In genomic region chr6:61073267-61073666, GRCm38 (mm10) we compare ENCODE assay signal across 19 mouse cellular contexts.
DNase-seq lines count a peak whose midpoint lies in the region; ATAC-seq and TF ChIP-seq lines count a peak whose summit lies in the region.
"Had no signal": no experiment of that assay in that cellular context is flagged by ENCODE, and none has a peak within 500 bp of the region (broad histone marks: within the 10 kb centered on the region; RNA-seq: fewer than 3 reads in every experiment).

No protein-coding gene starts in this region.

- no peak overlapping the region for H3K4me2 ChIP-seq in forebrain, embryonic 15.5 days (replicated peaks)
- no peak overlapping the region for H3K4me2 ChIP-seq in forebrain, postnatal 0 days (ENCODE audit: low read depth)
- H3K4me2 ChIP-seq in hindbrain, postnatal 0 days (ENCODE audit: low read depth, low read length): no peak overlapping the region
- no peak overlapping the region for H3K4me2 ChIP-seq in hindbrain, embryonic 11.5 days (replicated peaks; ENCODE audit: low read depth, low read length)
- H3K4me2 ChIP-seq: heart, embryonic 13.5 days; hindbrain, embryonic 13.5 days had no signal

- TF ChIP-seq CTCF in forebrain, postnatal 0 days (IDR thresholded peaks at IDR 0.05; ENCODE audit: low read depth): no peak
- TF ChIP-seq CTCF in hindbrain, postnatal 0 days (IDR thresholded peaks at IDR 0.05; ENCODE audit: low read depth): no peak

- H3K4me3 ChIP-seq in forebrain, embryonic 15.5 days: no peak overlapping the region
- no peak overlapping the region for H3K4me3 ChIP-seq in forebrain, postnatal 0 days (ENCODE audit: low read depth, low read length)
- H3K4me3 ChIP-seq in hindbrain, postnatal 0 days (ENCODE audit: low read length): no peak overlapping the region
- no peak overlapping the region for H3K4me3 ChIP-seq in hindbrain, embryonic 11.5 days (ENCODE audit: low read depth, low read length)
- H3K4me3 ChIP-seq: heart, adult 2 months; heart, embryonic 10.5 days; heart, embryonic 13.5 days; hindbrain, embryonic 13.5 days had no signal

- no peaks in the 10 kb centered on the region for H3K36me3 ChIP-seq in forebrain, embryonic 15.5 days
- H3K36me3 ChIP-seq in forebrain, postnatal 0 days (ENCODE audit: insufficient read depth): no peaks in the 10 kb centered on the region
- H3K36me3 ChIP-seq in hindbrain, postnatal 0 days (ENCODE audit: insufficient read depth, low read length): no peaks in the 10 kb centered on the region
- no peaks in the 10 kb centered on the region for H3K36me3 ChIP-seq in hindbrain, embryonic 11.5 days (ENCODE audit: control insufficient read depth, insufficient read depth, low read length)
- H3K36me3 ChIP-seq: heart, embryonic 10.5 days; heart, embryonic 13.5 days; hindbrain, embryonic 13.5 days had no signal

- no peak overlapping the region for H3K9ac ChIP-seq in forebrain, embryonic 15.5 days (replicated peaks)
- H3K9ac ChIP-seq in forebrain, postnatal 0 days: no peak overlapping the region
- H3K9ac ChIP-seq in hindbrain, postnatal 0 days (replicated peaks; ENCODE audit: low read length): no peak overlapping the region
- H3K9ac ChIP-seq in hindbrain, embryonic 11.5 days (ENCODE audit: low read depth, low read length): no peak overlapping the region
- H3K9ac ChIP-seq: heart, embryonic 13.5 days; hindbrain, embryonic 13.5 days had no signal

- no peaks in the 10 kb centered on the region for H3K9me3 ChIP-seq in forebrain, embryonic 15.5 days
- no peaks in the 10 kb centered on the region for H3K9me3 ChIP-seq in forebrain, postnatal 0 days (ENCODE audit: low read length)
- no peaks in the 10 kb centered on the region for H3K9me3 ChIP-seq in hindbrain, postnatal 0 days (ENCODE audit: low read length)
- H3K9me3 ChIP-seq in hindbrain, embryonic 11.5 days (ENCODE audit: control insufficient read depth, low read length): no peaks in the 10 kb centered on the region
- H3K9me3 ChIP-seq: heart, embryonic 10.5 days; heart, embryonic 13.5 days; hindbrain, embryonic 13.5 days had no signal

- H3K27me3 ChIP-seq in forebrain, embryonic 15.5 days: no peaks in the 10 kb centered on the region
- no peaks in the 10 kb centered on the region for H3K27me3 ChIP-seq in forebrain, postnatal 0 days (ENCODE audit: insufficient read depth, low read length)
- no peaks in the 10 kb centered on the region for H3K27me3 ChIP-seq in hindbrain, postnatal 0 days (ENCODE audit: insufficient read depth, low read length)
- no peaks in the 10 kb centered on the region for H3K27me3 ChIP-seq in hindbrain, embryonic 11.5 days (ENCODE audit: control insufficient read depth, insufficient read depth, low read length)
- H3K27me3 ChIP-seq: heart, embryonic 13.5 days; hindbrain, embryonic 13.5 days had no signal

- ATAC-seq in forebrain, embryonic 15.5 days (replicated peaks): peak; percentile 65
- no peak for ATAC-seq in forebrain, postnatal 0 days
- ATAC-seq in hindbrain, postnatal 0 days: 0 out of 2 replicates have a peak, but pooled peaks have one; percentile 40
- ATAC-seq in hindbrain, embryonic 11.5 days (ENCODE audit: low FRiP score): no peak
- ATAC-seq: activated CD4-positive, CD25-positive, alpha-beta regulatory T cell, adult 4 months; intestine, postnatal 0 days had no signal

- WGBS in forebrain, embryonic 15.5 days: 81% methylated on average over 3 of the region's 3 CpGs
- WGBS in forebrain, postnatal 0 days: 61% methylated on average over 3 of the region's 3 CpGs
- WGBS in hindbrain, postnatal 0 days: 75% methylated on average over 3 of the region's 3 CpGs
- 91% methylated on average over 3 of the region's 3 CpGs for WGBS in hindbrain, embryonic 11.5 days

- peaks cover 9% of the 10 kb centered on the region for H3K4me1 ChIP-seq in forebrain, embryonic 15.5 days
- no peaks in the 10 kb centered on the region for H3K4me1 ChIP-seq in forebrain, postnatal 0 days (ENCODE audit: insufficient read depth)
- H3K4me1 ChIP-seq in hindbrain, postnatal 0 days (ENCODE audit: insufficient read depth, low read length): no peaks in the 10 kb centered on the region
- no peaks in the 10 kb centered on the region for H3K4me1 ChIP-seq in hindbrain, embryonic 11.5 days (replicated peaks; ENCODE audit: control insufficient read depth, insufficient read depth, low read length)
- H3K4me1 ChIP-seq: heart, embryonic 10.5 days; heart, embryonic 13.5 days had no signal

- H3K27ac ChIP-seq in forebrain, embryonic 15.5 days (replicated peaks): peak overlapping the region; percentile 27; the same call in 1 of the 2 replicates
- H3K27ac ChIP-seq in forebrain, postnatal 0 days (ENCODE audit: low read depth, low read length): no peak overlapping the region
- no peak overlapping the region for H3K27ac ChIP-seq in hindbrain, postnatal 0 days
- H3K27ac ChIP-seq in hindbrain, embryonic 11.5 days (ENCODE audit: low read depth, low read length): no peak overlapping the region
- H3K27ac ChIP-seq: heart, adult 2 months; heart, embryonic 10.5 days; heart, embryonic 13.5 days; hindbrain, embryonic 13.5 days had no signal

- peak; percentile 42 to 58 for DNase-seq in cerebellum, postnatal 10 days
- DNase-seq in cerebellum, adult 18-20 months: no peak
- DNase-seq in forebrain, postnatal 0 days: no peak
- DNase-seq in hindbrain, postnatal 0 days (ENCODE audit: low spot score): no peak
- DNase-seq in hindbrain, embryonic 11.5 days (ENCODE audit: low spot score): no peak
- DNase-seq: adrenal gland, adult 8-10 months; adrenal gland, postnatal 25 days; gastrocnemius, postnatal 10 days; gastrocnemius, postnatal 36 days; heart, adult 2 months; heart, postnatal 14 days; heart, postnatal 4 days; kidney, adult 2 months had no signal

Comparison
In these comparisons a context has a peak if more than half of its experiments do, and no peak if none do; other contexts are left out.
1. DNase-seq: peak in cerebellum, postnatal 10 days (2 of 2); none in cerebellum, adult 18-20 months (0 of 2), forebrain, postnatal 0 days (single experiment), hindbrain, postnatal 0 days (single experiment) and hindbrain, embryonic 11.5 days (single experiment).
2. ATAC-seq: peak in forebrain, embryonic 15.5 days (single experiment) and hindbrain, postnatal 0 days (single experiment); none in forebrain, postnatal 0 days (single experiment) and hindbrain, embryonic 11.5 days (single experiment).